Mouse (Mus musculus): ENCODE results near the gene Mrpl11. TPM values are rescaled to one million over a fixed set of nuclear protein-coding genes. Genes with fewer than 3 reads are reported as not detected.
A peak's percentile ranks its signal among the peaks of the same experiment; 100 is the strongest.
"Not testable (repeated sequence)": the region's sequence is repeated elsewhere in the genome, so short reads cannot be mapped to it uniquely, and the experiment has no call there.

The Mrpl11 gene
- polyA plus RNA-seq, 1 experiment from 2014 or later = 161 TPM

DNA sequence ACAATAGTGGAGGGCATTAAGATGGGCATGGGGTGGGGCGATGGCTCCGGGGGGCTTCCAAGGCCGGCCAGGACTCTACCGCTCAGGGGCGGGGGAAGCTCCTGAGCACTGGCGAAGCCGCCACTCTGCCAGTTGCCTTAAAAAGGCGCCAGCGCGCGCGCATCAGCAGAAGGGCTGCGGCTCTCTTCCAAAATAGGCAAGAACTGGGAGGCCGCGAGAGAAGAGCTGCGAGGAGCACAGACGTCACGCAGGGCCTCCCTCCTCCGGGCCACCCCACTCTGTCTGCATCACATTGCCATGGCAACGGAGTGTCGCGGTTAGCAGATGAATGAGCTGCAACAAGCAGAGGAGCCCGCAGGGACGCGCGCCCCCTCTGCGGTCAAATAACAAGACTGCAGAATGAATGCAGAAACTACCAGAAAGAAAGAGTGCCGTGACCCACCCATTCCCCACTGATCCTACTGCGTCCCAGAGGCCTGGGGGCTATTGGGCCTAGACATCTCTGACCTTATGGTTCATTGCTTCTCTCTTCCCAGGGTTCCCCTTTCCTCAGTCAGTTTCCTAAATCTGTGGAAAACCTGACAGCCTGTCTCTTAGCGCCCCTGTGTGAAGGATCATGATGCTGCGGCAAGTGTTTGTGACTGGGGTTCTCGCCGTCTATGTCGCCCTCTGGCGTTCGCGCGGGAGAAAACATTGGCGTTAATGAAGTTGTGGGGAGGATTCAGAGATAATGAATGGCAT lies 39.9 kb downstream of the Mrpl11 start:
- peaks cover 16% of the 10 kb centered on the region for H3K4me1 ChIP-seq
- WGBS = under 1% methylated on average over 39 of the region's 39 CpGs

DNA sequence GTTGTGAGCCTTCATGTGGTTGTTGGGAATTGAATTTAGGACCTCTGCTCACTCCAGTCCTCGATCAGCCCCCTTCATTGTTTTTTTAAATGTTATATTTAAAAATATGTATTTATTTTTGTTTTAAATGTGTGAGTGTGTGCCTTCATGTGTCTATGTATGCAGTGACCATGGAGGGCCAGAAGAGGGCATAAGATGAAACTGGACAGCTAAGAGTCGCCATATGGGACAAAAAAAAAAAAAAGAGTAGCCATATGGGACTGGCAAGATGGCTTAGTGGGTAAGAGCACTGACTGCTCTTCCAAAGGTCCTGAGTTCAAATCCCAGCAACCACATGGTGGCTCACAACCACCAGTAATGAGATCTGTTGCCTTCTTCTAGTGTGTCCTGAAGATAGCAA lies 41.7 kb downstream of the Mrpl11 start:
- H3K36me3 ChIP-seq (replicated peaks); H3K4me3 ChIP-seq; H3K27ac ChIP-seq; DNase-seq (ENCODE audit: extremely low spot score, low spot score); H3K9me3 ChIP-seq: not testable (repeated sequence)
- 67% methylated on average over 2 of the region's 2 CpGs for WGBS
- Histone ChIP-seq H3K27me3 (ENCODE audit: poor library complexity, severe bottlenecking) (peaks cover 30% of the 10 kb centered on the region), H3K4me1 (peaks cover 16% of the 10 kb centered on the region)

More for the DNA sequence above, 39.9 kb downstream of the Mrpl11 start:
- Histone ChIP-seq H3K36me3 (replicated peaks) (no peaks in the 10 kb centered on the region), H3K9me3 (peaks cover 6% of the 10 kb centered on the region), H3K4me3 (peak overlapping the region; percentile 54), H3K27me3 (ENCODE audit: poor library complexity, severe bottlenecking) (peaks cover 30% of the 10 kb centered on the region), H3K27ac (peak overlapping the region; percentile 73)
- DNase-seq (ENCODE audit: extremely low spot score, low spot score) = peak; percentile 88

DNA sequence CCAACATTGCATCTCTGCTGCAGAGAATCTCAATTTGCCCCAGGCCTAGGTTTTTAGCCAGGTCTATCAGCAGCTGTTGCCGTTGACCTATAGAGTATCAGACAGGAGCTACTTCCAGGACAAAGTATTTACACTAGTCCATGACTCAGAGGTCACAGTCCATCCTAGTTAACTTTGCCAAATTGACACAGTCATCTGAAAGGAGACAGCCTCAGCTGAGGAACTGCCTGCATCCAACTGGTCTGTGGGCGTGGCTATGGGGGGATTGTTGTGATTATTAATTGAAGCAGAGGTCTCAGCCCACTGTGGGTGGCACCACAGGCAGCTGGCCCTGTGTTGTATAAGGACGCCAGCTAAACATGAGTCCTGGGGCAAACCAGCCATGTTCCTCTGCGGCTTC lies 43.0 kb downstream of the Mrpl11 start:
- H3K36me3 ChIP-seq (replicated peaks) = no peaks in the 10 kb centered on the region
- H3K9me3 ChIP-seq = peaks cover 10% of the 10 kb centered on the region
- peaks cover 17% of the 10 kb centered on the region for H3K27me3 ChIP-seq (ENCODE audit: poor library complexity, severe bottlenecking)
- DNase-seq (ENCODE audit: extremely low spot score, low spot score) = no peak
- peaks cover 16% of the 10 kb centered on the region for H3K4me1 ChIP-seq
- WGBS = 74% methylated on average over 4 of the region's 4 CpGs
- no peak overlapping the region for H3K4me3 ChIP-seq
- no peak overlapping the region for H3K27ac ChIP-seq

DNA sequence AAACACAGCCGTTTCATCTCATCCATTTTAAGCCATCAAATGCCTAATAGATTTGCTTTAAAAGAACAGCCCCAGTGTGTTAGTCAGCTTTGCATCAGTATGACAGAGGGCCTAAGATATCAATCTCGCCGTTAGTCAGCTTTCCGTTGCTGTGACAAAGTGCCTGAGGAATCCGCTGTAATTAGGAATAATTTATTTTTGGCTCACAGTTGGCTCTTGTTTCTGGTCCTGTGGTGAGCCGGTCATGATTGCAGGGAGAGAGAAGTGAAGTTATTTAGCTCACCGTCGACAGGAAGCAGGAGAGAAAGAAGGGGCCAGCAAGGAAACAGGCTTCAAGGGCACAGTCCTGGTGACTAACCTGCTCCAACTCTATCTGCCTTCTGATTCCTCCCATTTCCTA lies 51.2 kb downstream of the Mrpl11 start:
- no peaks in the 10 kb centered on the region for H3K27me3 ChIP-seq (ENCODE audit: poor library complexity, severe bottlenecking)
- DNase-seq (ENCODE audit: extremely low spot score, low spot score) = no peak
- no peaks in the 10 kb centered on the region for H3K36me3 ChIP-seq (replicated peaks)
- H3K9me3 ChIP-seq = no peaks in the 10 kb centered on the region
- 84% methylated on average over 8 of the region's 8 CpGs for WGBS
- H3K4me3 ChIP-seq = no peak overlapping the region
- peaks cover 9% of the 10 kb centered on the region for H3K4me1 ChIP-seq
- no peak overlapping the region for H3K27ac ChIP-seq

DNA sequence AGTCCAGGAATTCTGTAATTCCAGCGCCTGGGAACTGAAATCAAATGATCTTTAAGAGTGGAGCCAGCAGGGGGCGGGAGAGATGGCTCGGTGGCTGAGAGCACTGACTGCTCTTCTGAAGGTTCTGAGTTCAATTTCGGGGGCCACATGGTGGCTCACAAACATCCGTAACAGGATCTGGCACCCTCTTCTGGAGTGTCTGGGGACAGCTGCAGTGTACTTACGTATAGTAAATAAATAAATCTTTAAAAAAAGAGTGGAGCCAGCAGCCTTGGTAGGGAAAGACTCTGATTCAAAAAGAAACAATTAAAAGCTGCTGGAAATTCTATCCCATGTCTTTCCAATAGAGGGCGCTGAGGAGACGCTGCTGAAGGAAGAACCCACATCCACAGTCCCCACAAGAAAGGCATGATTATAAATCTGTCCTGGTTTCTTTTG lies 53.0 kb downstream of the Mrpl11 start:
- H3K9me3 ChIP-seq = no peaks in the 10 kb centered on the region
- H3K27ac ChIP-seq = no peak overlapping the region
- H3K4me3 ChIP-seq = no peak overlapping the region
- H3K4me1 ChIP-seq = peaks cover 9% of the 10 kb centered on the region
- WGBS = 18% methylated on average over 8 of the region's 8 CpGs
- DNase-seq (ENCODE audit: extremely low spot score, low spot score) = no peak
- H3K27me3 ChIP-seq (ENCODE audit: poor library complexity, severe bottlenecking) = no peaks in the 10 kb centered on the region
- no peaks in the 10 kb centered on the region for H3K36me3 ChIP-seq (replicated peaks)

DNA sequence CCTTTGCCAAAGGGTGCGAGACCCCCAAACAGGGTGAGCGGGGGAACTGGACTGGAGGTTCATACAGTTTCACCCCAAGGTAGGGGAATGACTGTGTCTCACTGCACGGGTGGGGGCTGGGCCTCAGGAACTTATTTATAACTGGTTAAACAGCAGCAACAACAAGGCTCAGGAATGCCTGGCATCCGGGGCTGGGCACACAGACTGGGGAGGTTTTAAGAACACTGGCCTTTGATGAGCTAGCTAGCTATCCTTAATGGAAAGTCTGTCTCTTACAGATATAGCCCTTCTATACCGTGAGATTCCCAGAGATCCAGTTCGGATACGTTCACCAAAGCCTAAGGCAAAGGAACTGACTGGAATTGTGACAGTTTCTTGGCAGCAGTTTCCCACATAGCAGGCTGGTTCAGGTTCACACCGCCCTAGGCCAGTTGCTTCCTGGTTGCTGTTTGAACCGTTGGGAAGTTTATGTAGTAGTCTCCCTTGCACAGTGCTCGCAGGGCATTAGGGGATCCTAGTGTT lies 54.3 kb downstream of the Mrpl11 start:
- no peaks in the 10 kb centered on the region for H3K27me3 ChIP-seq (ENCODE audit: poor library complexity, severe bottlenecking)
- no peak overlapping the region for H3K27ac ChIP-seq

More for the DNA sequence above, 54.3 kb downstream of the Mrpl11 start:
- 56% methylated on average over 10 of the region's 10 CpGs for WGBS
- peaks cover 9% of the 10 kb centered on the region for H3K4me1 ChIP-seq
- H3K36me3 ChIP-seq (replicated peaks) = no peaks in the 10 kb centered on the region
- DNase-seq (ENCODE audit: extremely low spot score, low spot score) = no peak
- H3K4me3 ChIP-seq = peak overlapping the region; percentile 19; the same call in 1 of the 2 replicates
- no peaks in the 10 kb centered on the region for H3K9me3 ChIP-seq

Other genes starting within 250 kb of the Mrpl11 start
- 104 and 106 TPM in 2 replicates for gene Rbm4b, start 205.7 kb upstream of the Mrpl11 start, polyA plus RNA-seq (2016; fragmentation: Nextera tagmentation; extraction: Ambion mirVana)
- gene Rbm4, start 168.2 kb upstream of the Mrpl11 start, polyA plus RNA-seq (2016; fragmentation: Nextera tagmentation; extraction: Ambion mirVana) = 94.2 and 96.7 TPM in 2 replicates
- 34.4 and 35.7 TPM in 2 replicates for gene Gm21992, start 150.5 kb upstream of the Mrpl11 start, polyA plus RNA-seq (2016; fragmentation: Nextera tagmentation; extraction: Ambion mirVana)
- gene Rbm14, start 150.5 kb upstream of the Mrpl11 start, polyA plus RNA-seq (2016; fragmentation: Nextera tagmentation; extraction: Ambion mirVana) = 137 and 140 TPM in 2 replicates
- gene Ccs, start 122.8 kb upstream of the Mrpl11 start, polyA plus RNA-seq (2016; fragmentation: Nextera tagmentation; extraction: Ambion mirVana) = 40.5 and 47.2 TPM in 2 replicates
- gene Ccdc87, start 122.8 kb upstream of the Mrpl11 start, polyA plus RNA-seq (2016; fragmentation: Nextera tagmentation; extraction: Ambion mirVana) = 0.18 TPM in 1 of 2 replicates, not detected in the other
- gene Ctsf, start 107.0 kb upstream of the Mrpl11 start, polyA plus RNA-seq (2016; fragmentation: Nextera tagmentation; extraction: Ambion mirVana) = 21.4 and 25.5 TPM in 2 replicates
- gene Actn3, start 84.2 kb upstream of the Mrpl11 start, polyA plus RNA-seq (2016; fragmentation: Nextera tagmentation; extraction: Ambion mirVana) = 2.0 and 2.2 TPM in 2 replicates
- gene Zdhhc24, start 83.5 kb upstream of the Mrpl11 start, polyA plus RNA-seq (2016; fragmentation: Nextera tagmentation; extraction: Ambion mirVana) = 11.5 and 13.2 TPM in 2 replicates
- 8.7 and 9.8 TPM in 2 replicates for gene Bbs1, start 55.5 kb upstream of the Mrpl11 start, polyA plus RNA-seq (2016; fragmentation: Nextera tagmentation; extraction: Ambion mirVana)
- gene Dpp3, start 33.9 kb upstream of the Mrpl11 start, polyA plus RNA-seq (2016; fragmentation: Nextera tagmentation; extraction: Ambion mirVana) = 193 and 199 TPM in 2 replicates
- 1.4 and 1.7 TPM in 2 replicates for gene Peli3, start 19.0 kb upstream of the Mrpl11 start, polyA plus RNA-seq (2016; fragmentation: Nextera tagmentation; extraction: Ambion mirVana)
- gene Npas4, start 28.2 kb downstream of the Mrpl11 start, polyA plus RNA-seq (2016; fragmentation: Nextera tagmentation; extraction: Ambion mirVana) = not detected in 2 replicates
- gene Slc29a2, start 61.7 kb downstream of the Mrpl11 start, polyA plus RNA-seq (2016; fragmentation: Nextera tagmentation; extraction: Ambion mirVana) = 9.3 and 10.1 TPM in 2 replicates
- 36.2 and 38.4 TPM in 2 replicates for gene B4gat1, start 76.7 kb downstream of the Mrpl11 start, polyA plus RNA-seq (2016; fragmentation: Nextera tagmentation; extraction: Ambion mirVana)
- gene AC124502.3, start 76.7 kb downstream of the Mrpl11 start, polyA plus RNA-seq (2016; fragmentation: Nextera tagmentation; extraction: Ambion mirVana) = 2.8 and 3.6 TPM in 2 replicates
- 83.0 and 84.2 TPM in 2 replicates for gene Brms1, start 79.2 kb downstream of the Mrpl11 start, polyA plus RNA-seq (2016; fragmentation: Nextera tagmentation; extraction: Ambion mirVana)
- 2.7 and 3.7 TPM in 2 replicates for gene Rin1, start 88.3 kb downstream of the Mrpl11 start, polyA plus RNA-seq (2016; fragmentation: Nextera tagmentation; extraction: Ambion mirVana)
- gene Cd248, start 105.9 kb downstream of the Mrpl11 start, polyA plus RNA-seq (2016; fragmentation: Nextera tagmentation; extraction: Ambion mirVana) = 15.9 and 17.6 TPM in 2 replicates
- gene Tmem151a, start 123.4 kb downstream of the Mrpl11 start, polyA plus RNA-seq (2016; fragmentation: Nextera tagmentation; extraction: Ambion mirVana) = 0.47 and 1.7 TPM in 2 replicates
- 67.1 and 74.2 TPM in 2 replicates for gene Yif1a, start 126.4 kb downstream of the Mrpl11 start, polyA plus RNA-seq (2016; fragmentation: Nextera tagmentation; extraction: Ambion mirVana)
- gene Cnih2, start 136.4 kb downstream of the Mrpl11 start, polyA plus RNA-seq (2016; fragmentation: Nextera tagmentation; extraction: Ambion mirVana) = 33.2 and 34.2 TPM in 2 replicates
- 253 and 255 TPM in 2 replicates for gene Rab1b, start 144.9 kb downstream of the Mrpl11 start, polyA plus RNA-seq (2016; fragmentation: Nextera tagmentation; extraction: Ambion mirVana)
- 26.4 and 27.5 TPM in 2 replicates for gene Klc2, start 156.4 kb downstream of the Mrpl11 start, polyA plus RNA-seq (2016; fragmentation: Nextera tagmentation; extraction: Ambion mirVana)